25 mouse cellular contexts compared by ENCODE assay signal in genomic region chr19:57349096-57349495, GRCm38 (mm10).
"Had no signal": no experiment of that assay in that cellular context is flagged by ENCODE, and none has a peak within 500 bp of the region (broad histone marks: within the 10 kb centered on the region; RNA-seq: fewer than 3 reads in every experiment).

No protein-coding gene starts in this region.

- H3K27me3 ChIP-seq: heart, embryonic 13.5 days; heart, embryonic 15.5 days; hindbrain, embryonic 12.5 days; intestine, embryonic 15.5 days; limb, embryonic 13.5 days; limb, embryonic 15.5 days; liver, embryonic 13.5 days had no signal

- H3K9ac ChIP-seq: heart, embryonic 13.5 days; heart, embryonic 15.5 days; hindbrain, embryonic 12.5 days; hindbrain, embryonic 14.5 days; intestine, embryonic 15.5 days; limb, embryonic 13.5 days; limb, embryonic 15.5 days; liver, embryonic 13.5 days had no signal

- H3K9me3 ChIP-seq: heart, embryonic 15.5 days; intestine, embryonic 15.5 days; limb, embryonic 15.5 days had no signal

- H3K27ac ChIP-seq: heart, adult 2 months; heart, embryonic 13.5 days; heart, embryonic 15.5 days; hindbrain, embryonic 10.5 days; hindbrain, embryonic 12.5 days; hindbrain, embryonic 14.5 days; intestine, embryonic 15.5 days; layer of hippocampus, adult 2 months; left cerebral cortex, adult 2 months; limb, embryonic 13.5 days; limb, embryonic 15.5 days; liver, embryonic 13.5 days had no signal

- H3K4me1 ChIP-seq: heart, embryonic 13.5 days; heart, embryonic 15.5 days; hindbrain, embryonic 10.5 days; intestine, embryonic 15.5 days; liver, embryonic 13.5 days had no signal

- H3K4me2 ChIP-seq: heart, embryonic 11.5 days; heart, embryonic 13.5 days; heart, embryonic 15.5 days; hindbrain, embryonic 12.5 days; hindbrain, embryonic 14.5 days; intestine, embryonic 15.5 days; limb, embryonic 13.5 days; limb, embryonic 15.5 days; liver, embryonic 13.5 days had no signal

- H3K36me3 ChIP-seq: heart, embryonic 13.5 days; heart, embryonic 15.5 days; hindbrain, embryonic 10.5 days; hindbrain, embryonic 12.5 days; intestine, embryonic 15.5 days; limb, embryonic 13.5 days; limb, embryonic 15.5 days; liver, embryonic 13.5 days had no signal

- H3K4me3 ChIP-seq: heart, adult 2 months; heart, embryonic 13.5 days; heart, embryonic 15.5 days; hindbrain, embryonic 10.5 days; hindbrain, embryonic 12.5 days; intestine, embryonic 15.5 days; layer of hippocampus, adult 2 months; left cerebral cortex, adult 2 months; limb, embryonic 13.5 days; limb, embryonic 15.5 days; liver, embryonic 13.5 days had no signal

- DNase-seq: gastrocnemius, postnatal 25 days; heart, adult 11 months; heart, adult 2 months; heart, postnatal 14 days; heart, postnatal 36 days; kidney, adult 18-20 months; kidney, adult 8-10 months; kidney, postnatal 10 days; kidney, postnatal 25 days; kidney, postnatal 4 days; liver, embryonic 13.5 days had no signal

- ATAC-seq: hindbrain, embryonic 16.5 days; inflammation-experienced regulatory T-cells, adult 6 months; intestine, embryonic 15.5 days; intestine, postnatal 0 days had no signal
